Mouse (Mus musculus): ENCODE results near the gene Gm3409. TPM values are rescaled to one million over a fixed set of nuclear protein-coding genes. Genes with fewer than 3 reads are reported as not detected.
"Not testable (repeated sequence)": the region's sequence is repeated elsewhere in the genome, so short reads cannot be mapped to it uniquely, and the experiment has no call there.

The Gm3409 gene
- total RNA-seq (2015), result not detected in 2 replicates
- total RNA-seq (2017), result not detected in 2 replicates

DNA sequence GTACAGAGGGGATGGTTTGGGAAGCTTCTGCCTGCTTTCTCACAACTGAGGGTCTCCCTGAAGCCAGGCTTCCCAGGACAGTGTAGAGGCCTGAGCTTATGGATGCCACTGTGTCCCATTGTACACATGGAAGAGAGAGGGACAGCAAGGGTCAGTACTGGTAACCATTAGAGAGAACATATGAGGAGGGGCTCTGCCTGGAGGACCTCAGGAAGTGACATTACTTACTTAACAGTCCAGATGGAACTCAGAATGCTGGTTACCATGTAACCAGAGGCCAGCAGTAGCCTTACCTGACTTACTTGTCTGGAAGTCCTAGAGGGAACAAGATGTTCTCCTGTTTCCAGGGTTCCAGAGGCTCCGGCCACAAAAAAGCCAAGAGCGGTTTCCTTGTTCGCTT is at the start of gene Gm3409:
Gm3409 (plus strand) TSS at position 301 of the 400 bp plus-strand sequence.
- not testable (repeated sequence) for ATAC-seq (replicated peaks; ENCODE audit: poor library complexity)

DNA sequence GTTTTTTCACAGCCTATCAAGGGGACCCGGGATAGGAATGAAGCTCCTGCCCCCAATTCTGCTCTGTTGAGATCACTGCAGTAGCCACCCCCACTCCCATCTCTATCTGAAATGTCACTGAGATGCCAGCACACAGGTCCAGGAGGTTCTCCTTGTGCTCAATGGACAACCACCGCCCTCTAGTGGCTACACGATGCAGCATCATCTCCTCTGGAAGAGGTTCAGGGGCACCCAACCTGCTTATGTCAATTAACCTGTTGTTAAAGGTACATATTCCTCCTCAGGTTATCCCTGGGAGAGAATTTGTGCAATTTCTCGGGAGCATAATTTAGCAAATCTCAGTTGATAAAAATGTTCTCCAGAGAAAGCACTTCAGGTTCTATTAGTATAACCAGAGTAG is 48.5 kb upstream of the Gm3409 start:
- not testable (repeated sequence) for ATAC-seq (replicated peaks; ENCODE audit: poor library complexity)

DNA sequence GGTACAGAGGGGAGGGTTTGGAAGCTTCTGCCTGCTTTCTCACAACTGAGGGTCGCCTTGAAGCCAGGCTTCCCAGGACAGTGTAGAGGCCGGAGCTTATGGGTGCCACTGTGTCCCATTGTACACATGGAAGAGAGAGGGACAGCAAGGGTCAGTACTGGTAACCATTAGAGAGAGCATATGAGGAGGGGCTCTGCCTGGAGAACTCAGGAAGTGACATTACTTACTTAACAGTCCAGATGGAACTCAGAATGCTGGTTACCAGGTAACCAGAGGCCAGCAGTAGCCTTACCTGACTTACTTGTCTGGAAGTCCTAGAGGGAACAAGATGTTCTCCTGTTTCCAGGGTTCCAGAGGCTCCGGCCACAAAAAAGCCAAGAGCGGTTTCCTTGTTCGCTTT is 46.4 kb upstream of the Gm3409 start, which contains the start of gene Gm6370:
Gm6370 (plus strand) TSS at position 301 of the 400 bp plus-strand sequence.
- not testable (repeated sequence) for ATAC-seq (replicated peaks; ENCODE audit: poor library complexity)

DNA sequence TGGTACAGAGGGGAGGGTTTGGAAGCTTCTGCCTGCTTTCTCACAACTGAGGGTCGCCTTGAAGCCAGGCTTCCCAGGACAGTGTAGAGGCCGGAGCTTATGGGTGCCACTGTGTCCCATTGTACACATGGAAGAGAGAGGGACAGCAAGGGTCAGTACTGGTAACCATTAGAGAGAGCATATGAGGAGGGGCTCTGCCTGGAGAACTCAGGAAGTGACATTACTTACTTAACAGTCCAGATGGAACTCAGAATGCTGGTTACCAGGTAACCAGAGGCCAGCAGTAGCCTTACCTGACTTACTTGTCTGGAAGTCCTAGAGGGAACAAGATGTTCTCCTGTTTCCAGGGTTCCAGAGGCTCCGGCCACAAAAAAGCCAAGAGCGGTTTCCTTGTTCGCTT is 35.3 kb upstream of the Gm3409 start, which contains the start of gene 4930449I24Rik:
4930449I24Rik (plus strand) TSS at position 301 of the 400 bp plus-strand sequence.
- ATAC-seq (replicated peaks; ENCODE audit: poor library complexity), result not testable (repeated sequence)

DNA sequence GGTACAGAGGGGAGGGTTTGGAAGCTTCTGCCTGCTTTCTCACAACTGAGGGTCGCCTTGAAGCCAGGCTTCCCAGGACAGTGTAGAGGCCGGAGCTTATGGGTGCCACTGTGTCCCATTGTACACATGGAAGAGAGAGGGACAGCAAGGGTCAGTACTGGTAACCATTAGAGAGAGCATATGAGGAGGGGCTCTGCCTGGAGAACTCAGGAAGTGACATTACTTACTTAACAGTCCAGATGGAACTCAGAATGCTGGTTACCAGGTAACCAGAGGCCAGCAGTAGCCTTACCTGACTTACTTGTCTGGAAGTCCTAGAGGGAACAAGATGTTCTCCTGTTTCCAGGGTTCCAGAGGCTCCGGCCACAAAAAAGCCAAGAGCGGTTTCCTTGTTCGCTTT is 23.6 kb upstream of the Gm3409 start, which contains the start of gene Gm3402:
Gm3402 (plus strand) TSS at position 301 of the 400 bp plus-strand sequence.
- not testable (repeated sequence) for ATAC-seq (replicated peaks; ENCODE audit: poor library complexity)

DNA sequence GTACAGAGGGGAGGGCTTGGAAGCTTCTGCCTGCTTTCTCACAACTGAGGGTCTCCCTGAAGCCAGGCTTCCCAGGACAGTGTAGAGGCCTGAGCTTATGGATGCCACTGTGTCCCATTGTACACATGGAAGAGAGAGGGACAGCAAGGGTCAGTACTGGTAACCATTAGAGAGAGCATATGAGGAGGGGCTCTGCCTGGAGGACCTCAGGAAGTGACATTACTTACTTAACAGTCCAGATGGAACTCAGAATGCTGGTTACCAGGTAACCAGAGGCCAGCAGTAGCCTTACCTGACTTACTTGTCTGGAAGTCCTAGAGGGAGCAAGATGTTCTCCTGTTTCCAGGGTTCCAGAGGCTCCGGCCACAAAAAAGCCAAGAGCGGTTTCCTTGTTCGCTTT is 11.9 kb upstream of the Gm3409 start, which contains the start of gene Gm3404:
Gm3404 (plus strand) TSS at position 301 of the 400 bp plus-strand sequence.
- not testable (repeated sequence) for ATAC-seq (replicated peaks; ENCODE audit: poor library complexity)

DNA sequence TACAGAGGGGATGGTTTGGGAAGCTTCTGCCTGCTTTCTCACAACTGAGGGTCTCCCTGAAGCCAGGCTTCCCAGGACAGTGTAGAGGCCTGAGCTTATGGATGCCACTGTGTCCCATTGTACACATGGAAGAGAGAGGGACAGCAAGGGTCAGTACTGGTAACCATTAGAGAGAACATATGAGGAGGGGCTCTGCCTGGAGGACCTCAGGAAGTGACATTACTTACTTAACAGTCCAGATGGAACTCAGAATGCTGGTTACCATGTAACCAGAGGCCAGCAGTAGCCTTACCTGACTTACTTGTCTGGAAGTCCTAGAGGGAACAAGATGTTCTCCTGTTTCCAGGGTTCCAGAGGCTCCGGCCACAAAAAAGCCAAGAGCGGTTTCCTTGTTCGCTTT is 18.4 kb downstream of the Gm3409 start, which contains the start of gene Gm3415:
Gm3415 (plus strand) TSS at position 301 of the 400 bp plus-strand sequence.
- not testable (repeated sequence) for ATAC-seq (replicated peaks; ENCODE audit: poor library complexity)

DNA sequence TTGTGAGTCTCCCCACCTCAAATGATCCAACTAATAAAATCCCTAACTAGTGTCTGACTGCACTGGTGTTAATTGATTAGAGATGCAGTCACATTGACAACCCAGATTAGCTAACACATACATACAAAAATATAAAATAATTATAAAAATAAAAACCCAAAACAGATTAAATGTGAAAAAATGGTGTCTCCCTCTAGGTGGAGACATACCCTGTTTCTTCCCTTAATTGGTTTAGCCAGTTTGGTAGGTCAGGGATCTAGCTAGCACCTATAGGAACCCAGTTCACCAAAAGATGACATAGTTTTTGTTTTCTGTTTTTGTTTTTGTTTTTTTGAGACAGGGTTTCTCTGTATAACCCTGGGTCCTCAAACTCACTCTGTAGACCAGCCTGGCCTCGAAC is 26.8 kb downstream of the Gm3409 start:
- ATAC-seq (replicated peaks; ENCODE audit: poor library complexity), result no peak

DNA sequence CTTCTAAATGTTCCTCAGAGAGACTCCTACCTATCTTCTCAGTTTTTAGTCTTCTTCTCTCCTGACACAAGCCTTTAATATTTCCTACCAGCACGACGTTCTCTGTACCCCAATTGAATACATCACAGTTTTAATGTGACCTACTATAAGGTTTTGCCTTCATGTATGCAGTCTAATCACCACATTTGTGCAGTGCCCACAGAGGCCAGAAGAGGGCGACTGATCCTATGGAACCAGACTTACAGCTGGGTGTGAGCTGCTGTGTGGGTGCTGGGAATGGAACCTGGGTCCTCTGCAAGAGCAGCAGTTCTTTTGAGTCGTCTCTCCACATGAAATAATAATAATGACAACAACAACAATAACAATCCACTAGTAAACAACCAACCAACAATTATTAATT is 29.6 kb downstream of the Gm3409 start:
- ATAC-seq (replicated peaks; ENCODE audit: poor library complexity), result peak; percentile 75

DNA sequence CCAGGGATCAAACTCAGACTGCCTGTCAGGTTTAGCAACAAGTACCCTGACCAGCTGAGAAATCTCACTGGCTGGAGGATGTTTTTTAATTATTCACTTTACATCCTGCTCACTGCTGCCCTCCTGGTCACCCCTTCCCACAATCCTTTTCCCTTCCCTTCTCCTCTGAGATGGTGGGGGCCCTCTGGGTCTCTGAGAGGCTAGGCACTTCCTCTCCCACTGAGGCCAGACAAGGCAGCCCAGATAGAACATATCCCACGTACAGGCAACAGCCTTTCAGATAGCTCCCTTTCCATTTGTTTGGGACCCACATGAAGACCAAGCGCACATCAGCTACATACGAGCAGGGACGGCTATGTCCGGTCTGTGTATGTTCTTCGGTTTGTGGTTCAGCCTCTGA is 32.7 kb downstream of the Gm3409 start:
- not testable (repeated sequence) for ATAC-seq (replicated peaks; ENCODE audit: poor library complexity)

DNA sequence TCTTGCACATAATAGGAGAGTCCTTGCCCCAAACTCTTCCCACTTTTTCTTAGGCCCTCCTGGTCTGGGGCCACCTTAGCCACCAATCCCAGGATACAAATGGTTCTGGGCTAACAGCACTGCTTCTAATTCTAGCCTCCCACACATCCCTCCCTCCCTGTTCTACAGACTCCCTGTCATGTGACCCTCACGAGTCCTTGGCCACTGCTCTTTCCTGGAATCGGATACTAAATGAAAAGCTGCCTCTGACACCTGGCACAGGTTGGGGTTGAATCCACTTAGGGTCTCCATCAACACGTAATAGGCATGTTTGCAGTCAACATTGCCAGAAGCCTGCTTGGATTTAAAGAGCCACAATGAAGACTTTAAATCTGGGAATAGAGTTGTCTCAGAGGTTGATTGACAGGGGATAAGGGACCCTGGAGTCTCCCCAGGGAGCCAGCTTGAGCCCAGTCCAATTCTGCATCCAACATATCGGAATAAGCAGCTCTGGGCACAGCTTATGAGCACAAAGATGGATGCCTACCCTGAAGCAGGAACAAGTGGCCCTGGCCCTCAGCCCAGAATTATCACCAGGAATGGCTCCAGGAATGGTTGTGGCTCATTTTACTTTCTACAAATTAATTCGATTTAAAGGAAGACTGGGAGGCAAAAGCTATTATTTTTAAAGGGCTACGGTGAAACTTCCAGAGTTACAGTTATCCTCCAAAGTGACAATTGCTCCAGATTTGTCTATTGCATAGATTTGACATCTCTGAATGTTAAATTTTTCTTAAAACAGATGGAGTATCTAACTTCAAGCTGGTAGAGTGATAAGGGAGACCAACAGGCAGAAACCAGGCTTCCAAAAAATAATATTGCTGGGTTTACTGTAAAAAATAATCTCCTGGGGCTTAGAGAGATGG is 34.6 kb downstream of the Gm3409 start:
- ATAC-seq (replicated peaks; ENCODE audit: poor library complexity), result not testable (repeated sequence)

DNA sequence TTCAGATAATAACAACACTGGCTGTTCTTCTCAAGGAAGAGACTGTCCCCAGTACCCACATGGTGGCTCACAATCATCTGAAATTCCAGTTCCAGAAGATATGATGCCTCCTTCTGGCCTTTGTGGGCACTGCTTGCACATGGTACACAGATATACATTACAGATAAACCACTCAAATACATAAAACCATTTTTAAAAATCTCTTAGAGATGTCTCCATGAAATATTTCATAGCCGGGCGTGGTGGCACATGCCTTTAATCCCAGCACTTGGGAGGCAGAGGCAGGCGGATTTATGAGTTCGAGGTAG is 35.2 kb downstream of the Gm3409 start:
- not testable (repeated sequence) for ATAC-seq (replicated peaks; ENCODE audit: poor library complexity)

DNA sequence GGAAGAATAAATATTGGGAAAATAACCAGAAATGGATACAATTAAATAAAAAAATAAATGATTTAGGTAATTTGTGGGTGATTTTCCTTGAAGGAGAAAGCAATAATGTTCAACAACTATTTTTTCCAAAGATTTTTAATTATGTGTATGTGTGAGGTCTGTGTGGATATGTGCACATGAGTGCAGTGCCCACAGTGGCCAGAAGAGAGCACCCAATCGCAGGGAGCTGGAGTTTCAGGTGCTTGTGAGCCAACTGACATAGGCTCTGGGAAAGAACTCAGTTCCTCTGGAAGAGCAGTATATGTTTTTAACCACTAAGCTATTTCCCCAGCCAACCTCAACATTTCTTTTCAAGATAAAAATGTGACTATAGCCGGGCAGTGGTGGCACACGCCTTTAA is 39.2 kb downstream of the Gm3409 start:
- ATAC-seq (replicated peaks; ENCODE audit: poor library complexity), result no peak

DNA sequence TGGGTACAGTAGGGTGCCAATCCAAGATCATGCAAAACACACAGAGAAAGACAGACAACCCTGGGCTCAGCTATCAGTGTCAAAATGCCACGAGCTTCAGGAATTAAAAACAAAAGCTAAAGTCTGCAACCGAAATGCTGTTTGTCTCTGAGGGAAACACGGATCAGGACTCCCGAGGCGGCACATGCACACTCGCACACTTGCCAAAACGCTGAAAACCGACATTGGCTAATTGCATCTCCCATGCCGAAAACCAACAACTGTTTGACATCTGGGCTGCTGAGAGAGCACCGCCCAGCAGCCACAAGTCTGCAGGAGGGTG is 46.7 kb downstream of the Gm3409 start:
- no peak for ATAC-seq (replicated peaks; ENCODE audit: poor library complexity)

DNA sequence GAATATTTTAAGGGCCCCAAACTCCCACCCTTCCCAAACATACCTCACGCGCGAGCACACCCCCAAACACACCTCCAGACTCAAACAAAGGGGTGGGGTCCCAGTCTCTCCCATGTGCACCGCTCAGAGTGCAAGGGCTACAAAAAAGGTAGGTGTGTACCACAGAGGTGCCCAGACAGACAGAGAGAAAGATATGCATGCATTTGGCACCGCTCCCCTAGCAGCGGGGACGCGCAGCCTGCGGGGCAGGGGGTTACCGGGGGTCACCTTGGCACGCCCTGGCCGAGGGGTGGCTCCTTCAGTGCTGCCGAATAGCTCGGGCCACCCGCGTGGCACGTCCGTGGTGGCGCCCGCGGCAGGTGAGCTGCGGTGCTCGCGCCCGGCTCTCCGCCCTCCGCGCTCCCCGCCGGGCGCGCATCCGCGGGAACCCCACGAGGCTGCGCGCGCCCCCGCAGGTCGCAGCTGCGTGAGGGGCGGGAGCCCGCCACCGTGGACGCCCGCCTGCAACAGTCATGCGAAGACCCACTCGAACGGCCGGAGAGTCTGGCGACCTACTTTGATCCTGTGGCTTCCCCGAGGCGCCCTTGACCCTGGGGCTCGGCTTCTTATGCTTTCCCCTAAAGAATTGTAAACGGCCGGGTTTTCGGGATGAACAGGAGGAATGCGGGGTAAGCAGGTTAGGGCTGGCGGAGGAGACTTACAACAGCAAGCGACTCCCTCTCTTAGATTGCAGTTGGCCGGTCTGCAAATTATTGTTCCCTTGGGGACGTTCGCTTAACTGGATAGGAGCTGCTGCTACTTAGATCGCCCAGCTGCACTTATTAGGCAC is 47.2 kb downstream of the Gm3409 start, which contains the start of gene Gpr12:
Gpr12 (minus strand) TSS at position 762 of the 829 bp plus-strand sequence.
- ATAC-seq (replicated peaks; ENCODE audit: poor library complexity), result 0 out of 2 replicates have a peak, but pooled peaks have one; percentile 17

DNA sequence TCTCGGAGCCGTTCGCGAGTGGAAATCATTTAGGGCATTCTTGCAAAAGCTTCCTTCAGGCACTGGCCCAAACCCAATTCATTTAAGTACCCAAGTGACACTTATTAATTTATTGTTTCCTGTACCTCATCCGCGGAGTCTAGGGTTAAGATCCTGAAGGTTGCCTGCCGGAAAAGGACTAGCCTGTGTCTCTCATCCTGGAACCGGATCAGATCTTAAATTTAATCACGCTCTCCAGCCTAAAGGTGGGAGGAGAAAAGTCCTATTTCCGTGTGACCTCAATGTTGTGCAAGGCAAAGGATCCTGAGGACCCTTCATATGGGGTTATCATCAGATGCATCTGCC is 47.8 kb downstream of the Gm3409 start:
- ATAC-seq (replicated peaks; ENCODE audit: poor library complexity), result no peak

DNA sequence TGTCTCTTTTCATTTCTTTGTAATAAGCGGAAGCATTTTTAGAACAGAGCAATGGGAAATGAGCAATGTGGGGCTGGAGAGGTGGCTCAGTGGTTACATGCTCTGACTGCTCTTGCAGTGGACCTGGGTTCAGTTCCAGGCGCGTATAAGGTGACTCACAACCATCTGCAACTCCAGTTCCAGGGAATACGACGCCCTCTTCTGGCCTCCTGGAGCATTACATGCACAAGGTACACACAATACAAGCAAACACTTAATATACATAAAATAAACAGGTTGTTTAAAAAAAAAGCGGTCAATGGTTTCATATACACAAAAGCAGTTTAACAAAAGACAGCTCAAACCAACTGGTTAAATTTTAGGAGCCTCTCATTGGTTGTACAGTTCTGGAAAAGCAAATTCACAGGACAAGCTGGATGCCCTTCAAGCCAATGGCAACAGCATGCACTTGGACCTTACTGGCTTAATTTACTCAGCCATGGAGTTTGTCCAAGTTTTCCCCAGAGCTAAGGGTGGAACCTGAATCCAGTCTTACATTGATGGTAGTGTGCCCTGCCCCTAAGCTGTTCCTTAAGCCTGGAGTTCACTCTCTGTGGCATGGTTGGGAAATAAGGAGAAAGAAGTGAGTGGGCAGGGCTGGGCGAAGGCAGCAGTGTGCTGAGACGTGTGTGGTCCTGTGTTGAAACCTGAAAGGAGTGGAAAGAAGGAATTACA is 49.1 kb downstream of the Gm3409 start:
- no peak for ATAC-seq (replicated peaks; ENCODE audit: poor library complexity)
